Mouse (Mus musculus) urinary bladder, postnatal 36 days (tissue): ENCODE measurements around the gene Mrvi1.

Experiments
- DNase-seq, 2 experiments: peaks; one replicate each; pipeline ENCODE4 v3.0.0; 2022; ENCODE audit warnings: low spot score in 2 of 2, mixed read lengths in 1 of 2

Gene Mrvi1

GRCm38 (mm10) chr7:110982053-110982705, at the start of gene Mrvi1:
Mrvi1 (minus strand) TSS chr7:110982461.
- peak in 1 of 2 experiments; percentile 57 for DNase-seq

DNA sequence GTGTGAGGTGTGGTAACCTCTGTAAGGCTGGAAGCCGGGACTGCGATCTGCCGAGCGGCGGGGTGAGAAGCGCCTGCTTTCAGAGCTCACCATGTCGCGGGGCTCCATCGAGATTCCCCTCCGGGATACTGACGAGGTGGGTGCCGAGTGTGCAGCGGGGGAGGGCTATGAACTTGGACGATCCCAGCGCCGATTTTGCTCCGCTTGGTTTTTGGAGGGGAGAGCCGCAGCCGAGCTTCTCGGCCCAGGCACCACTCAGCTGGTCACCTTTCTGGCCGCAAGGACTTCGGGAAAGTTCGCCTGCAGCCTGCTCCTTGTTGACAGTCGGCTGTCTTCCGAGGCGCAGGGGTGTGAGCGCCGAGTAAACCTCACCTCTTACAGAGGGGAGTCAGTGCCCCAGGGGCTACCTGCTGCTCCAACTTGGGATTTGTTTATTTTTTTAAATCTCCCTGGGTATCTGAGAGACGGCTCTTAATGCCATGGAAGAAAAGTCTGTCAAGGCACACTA, 46.8 kb upstream of the Mrvi1 start:
- DNase-seq: no peak

DNA sequence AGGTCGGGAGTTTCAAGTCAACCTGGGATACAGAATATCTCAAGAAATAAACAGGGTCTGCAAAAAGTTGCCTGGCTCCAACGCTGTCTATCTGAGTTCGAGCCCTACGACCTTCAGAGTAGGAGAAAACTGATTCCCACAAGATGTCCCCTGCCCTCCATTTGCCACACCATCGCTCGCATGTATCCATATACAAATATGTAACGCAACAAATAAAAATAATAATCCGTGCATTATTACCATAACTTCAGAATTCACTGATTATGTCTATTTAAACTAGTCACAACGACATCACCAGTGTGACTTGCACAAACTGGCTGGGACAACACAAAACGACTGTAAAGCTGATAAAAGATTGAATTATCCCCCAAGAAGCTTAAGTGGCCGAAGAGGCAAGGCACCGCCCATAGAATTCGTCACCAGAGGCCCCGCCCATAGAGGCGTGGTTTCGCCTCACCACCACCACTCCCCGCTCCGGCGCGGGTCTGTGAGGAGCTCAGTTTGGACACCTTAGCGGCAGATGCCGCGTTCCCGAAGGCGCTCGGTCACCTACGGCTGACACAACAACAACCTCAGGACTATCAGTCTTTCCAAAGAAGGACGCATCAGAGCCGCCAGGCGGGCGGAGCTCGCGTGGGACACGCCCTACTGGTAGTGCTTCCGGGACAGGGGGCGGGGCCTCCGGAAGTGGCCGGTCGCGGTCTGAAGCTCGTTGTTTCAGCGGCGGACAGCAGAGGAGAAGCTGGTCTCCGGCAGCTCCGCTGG, 46.2 kb upstream of the Mrvi1 start, which contains the start of gene Ctr9:
Gene Ctr9 (plus strand): TSS at position 671 of the 765 bp plus-strand sequence.
- DNase-seq: peak; percentile 93 to 95

DNA sequence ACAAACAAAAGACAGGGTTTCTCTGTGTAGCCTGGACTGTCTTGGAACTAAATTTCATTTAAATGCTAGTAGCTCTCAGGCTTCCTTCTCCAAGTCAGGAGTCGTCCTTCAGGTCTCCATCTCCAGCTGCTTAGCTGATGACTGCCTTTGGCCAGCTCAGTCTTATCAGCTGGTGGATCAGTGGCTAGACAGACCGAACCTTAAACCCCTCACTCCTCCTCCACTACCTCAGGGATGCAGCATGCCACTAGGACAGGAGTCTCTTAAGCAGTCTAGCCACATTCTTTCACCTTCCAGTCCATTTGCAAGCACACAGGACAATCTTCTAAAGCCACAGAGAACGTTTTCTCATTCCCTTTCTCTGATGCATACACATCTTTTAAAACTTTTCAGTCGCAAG, 42.7 kb upstream of the Mrvi1 start:
- DNase-seq: no peak

DNA sequence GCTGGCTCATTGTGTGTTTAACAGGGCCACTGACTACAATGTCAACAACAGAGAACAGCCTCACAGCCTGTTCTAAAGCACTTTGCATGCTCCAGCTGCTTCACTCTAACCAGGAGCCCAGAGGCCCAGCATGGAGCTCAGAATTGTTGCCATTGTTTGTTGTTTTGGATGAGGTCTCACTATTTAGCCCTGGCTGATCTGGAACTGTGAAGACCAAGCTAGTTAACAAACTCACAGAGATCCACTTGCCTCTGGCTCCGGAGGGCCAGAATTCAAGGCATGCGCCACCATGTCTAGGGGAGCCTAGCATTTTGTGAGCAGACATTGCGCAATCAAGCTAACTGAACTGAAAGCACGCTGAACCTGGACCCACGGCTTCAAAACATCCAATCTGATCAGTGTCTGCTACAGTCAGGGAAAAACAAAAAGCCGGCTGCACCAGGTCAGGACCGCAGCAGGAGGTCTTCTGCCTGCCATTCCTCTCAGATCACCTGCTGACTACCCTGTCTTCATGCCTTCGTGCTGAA, 41.9 kb upstream of the Mrvi1 start:
- peak; percentile 48 to 52 for DNase-seq

GRCm38 (mm10) chr7:111020814-111021213, 38.6 kb upstream of the Mrvi1 start:
- DNase-seq: no peak

DNA sequence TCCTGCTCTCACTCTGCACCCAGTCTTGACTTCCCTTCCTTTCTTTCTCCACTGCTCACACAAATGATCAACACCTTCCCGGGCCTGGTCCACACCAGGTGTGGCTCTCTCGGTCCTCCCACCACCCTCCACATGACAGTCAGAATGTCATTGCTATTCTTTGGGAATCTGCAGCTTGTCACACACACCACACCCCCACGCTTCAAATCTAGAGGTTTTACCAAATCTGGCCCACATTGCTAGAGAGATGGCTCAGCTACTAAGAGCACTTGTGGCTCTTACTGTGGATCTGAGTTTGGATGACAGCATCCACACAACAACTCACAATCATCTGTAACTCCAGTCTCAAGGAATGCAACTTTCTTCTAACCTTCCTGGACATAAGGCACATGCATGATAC, 34.7 kb upstream of the Mrvi1 start:
- DNase-seq: no peak

DNA sequence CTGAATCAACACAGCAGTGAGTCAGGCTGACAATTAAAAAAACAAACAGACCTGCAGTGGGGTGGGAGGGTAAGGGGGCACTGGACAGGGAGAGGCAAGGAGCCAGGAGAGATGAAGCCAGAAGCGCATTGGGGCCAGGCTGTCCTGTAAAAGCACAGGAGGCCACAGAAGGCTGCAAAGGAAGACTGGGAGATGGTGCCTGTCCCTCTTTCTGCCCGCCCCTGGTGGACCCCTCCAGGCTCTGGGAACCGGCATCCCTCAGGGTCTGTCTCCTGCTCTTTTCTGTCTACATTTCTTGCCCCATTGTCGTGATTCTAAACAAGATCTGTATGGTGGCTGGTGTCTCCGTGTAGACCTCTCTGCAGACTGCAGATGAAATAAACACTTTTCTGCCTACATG, 33.5 kb upstream of the Mrvi1 start:
- DNase-seq: no peak

DNA sequence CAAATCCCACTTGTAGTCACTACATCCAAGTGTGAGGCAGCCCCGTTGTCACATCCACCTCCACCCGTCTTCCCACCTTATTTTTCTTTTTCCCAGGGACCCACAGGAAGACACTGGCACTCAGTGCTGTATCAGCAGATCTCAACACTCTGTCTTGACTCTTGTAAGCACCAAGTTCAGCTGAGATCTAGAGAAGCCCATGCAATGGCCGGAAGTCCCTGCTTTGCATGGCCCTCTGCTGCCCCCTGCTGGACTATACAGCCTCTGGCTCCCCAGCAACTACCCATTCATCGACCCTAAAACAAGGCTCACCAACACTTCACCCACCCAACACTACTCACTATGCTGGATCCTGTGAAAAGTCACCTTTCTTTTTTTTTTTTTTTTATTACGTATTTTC, 32.6 kb upstream of the Mrvi1 start:
- DNase-seq: peak; percentile 72 to 85

- DNase-seq: no peak
These were observed 31.9 kb upstream of the Mrvi1 start for GRCm38 (mm10) chr7:111014039-111014605.

GRCm38 (mm10) chr7:111004136-111004840, 22.0 kb upstream of the Mrvi1 start:
- no peak for DNase-seq

DNA sequence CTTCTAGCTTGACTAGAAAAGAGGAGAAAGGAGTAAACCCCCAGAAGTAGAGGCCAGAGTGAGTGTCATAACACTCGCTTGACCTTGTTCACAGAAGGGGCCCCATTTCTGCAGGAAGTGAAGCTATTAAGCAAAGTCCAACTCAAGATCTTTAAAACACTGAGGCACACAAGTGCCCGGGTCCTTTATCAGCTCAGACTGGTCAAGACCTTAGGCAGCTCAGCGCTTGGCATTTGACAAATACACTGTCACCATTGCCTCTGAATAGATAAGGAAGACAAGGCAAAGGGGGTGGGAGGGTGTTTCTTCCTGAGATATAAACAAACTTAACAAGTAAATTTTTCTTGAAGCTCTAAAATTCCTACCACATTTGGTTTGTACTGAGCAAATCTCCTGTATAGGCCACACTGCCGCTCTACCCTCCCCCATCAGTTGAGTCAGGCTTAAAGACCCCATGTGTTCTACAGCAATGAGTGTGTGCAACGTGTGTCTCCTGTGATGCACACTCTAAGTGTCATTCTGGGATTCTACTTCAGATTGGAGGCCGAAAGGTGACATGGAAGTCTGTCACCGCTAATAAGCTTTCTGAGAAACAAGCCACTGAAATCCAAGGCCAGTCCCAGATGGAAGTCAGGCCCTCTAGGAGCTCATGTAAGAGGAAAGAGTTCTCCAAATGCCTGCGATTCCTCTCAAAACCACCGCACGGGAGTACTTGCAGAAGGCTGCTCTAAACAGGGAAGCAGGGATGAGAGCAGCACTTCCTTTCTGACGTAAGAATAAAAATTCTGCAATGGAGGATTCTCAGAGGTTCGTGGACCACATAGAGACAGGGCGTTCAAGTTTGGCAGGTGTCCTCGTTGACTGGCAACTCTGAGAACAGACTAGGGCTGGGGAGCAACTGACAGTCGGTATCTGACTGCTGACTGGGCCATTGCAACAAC, 16.9 kb upstream of the Mrvi1 start:
- no peak for DNase-seq

- DNase-seq: no peak
These were observed 8.9 kb upstream of the Mrvi1 start for GRCm38 (mm10) chr7:110991221-110991494.

GRCm38 (mm10) chr7:110990356-110991220, 8.3 kb upstream of the Mrvi1 start:
- DNase-seq: no peak

- DNase-seq: no peak
These were observed 7.1 kb upstream of the Mrvi1 start for GRCm38 (mm10) chr7:110989286-110989879.

- no peak for DNase-seq
These were observed 5.8 kb upstream of the Mrvi1 start for GRCm38 (mm10) chr7:110988081-110988480.

DNA sequence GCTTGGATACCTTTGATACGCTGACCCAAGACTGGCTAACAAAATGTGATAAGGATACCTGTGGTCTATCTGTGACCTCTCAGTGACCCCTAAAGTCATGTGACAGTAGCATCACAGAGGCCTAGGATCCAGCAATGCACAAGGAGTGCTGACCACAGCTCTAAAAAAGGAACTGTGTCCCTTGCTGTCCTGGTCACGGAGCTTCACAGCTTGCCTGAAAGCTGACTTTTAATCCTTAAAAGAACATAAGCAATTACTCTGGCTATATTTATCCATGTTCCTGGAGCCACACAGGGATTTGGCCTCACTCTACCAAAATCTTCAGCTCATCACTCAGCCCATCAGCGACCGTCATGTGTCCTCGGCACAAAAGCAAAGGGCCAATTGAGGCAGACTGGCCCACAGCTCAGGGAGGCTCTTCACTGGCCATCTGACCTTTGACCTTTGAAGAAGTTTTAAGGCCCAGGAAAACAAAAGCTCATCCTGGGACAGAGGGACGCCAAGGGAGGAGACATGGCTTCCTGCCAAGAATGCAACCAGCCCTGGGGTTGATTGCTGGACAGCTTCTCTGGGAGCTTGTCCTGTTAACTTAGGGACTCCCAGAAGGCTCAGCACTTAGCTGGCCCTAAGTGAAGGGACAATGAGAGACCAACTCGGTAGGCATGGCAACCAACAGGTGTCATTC, 3.5 kb upstream of the Mrvi1 start:
- DNase-seq: no peak

- no peak for DNase-seq
These were observed 1.4 kb upstream of the Mrvi1 start for GRCm38 (mm10) chr7:110983621-110984020.

DNA sequence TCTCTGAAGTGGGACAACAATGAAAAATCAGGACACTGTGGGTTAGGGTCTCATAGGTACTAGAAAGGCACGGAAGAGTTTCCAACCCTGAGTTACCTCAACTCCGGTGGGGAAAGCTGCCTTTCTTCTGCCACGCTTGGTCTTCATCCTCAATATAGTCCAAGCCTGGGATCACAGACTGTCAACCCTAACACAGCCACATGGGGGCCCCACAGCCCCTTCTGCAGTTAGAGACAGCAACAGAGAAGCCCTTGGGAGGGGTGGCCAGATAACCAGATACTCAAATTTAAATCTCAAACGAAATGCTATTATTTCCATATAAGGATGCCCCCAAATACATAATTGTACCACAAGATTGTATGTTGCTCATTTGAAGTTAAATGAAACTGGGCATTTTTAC, 503 bp upstream of the Mrvi1 start:
- peak; percentile 42 to 52 for DNase-seq
